ENCODE assay signal across 27 mouse cellular contexts in the genomic region with DNA sequence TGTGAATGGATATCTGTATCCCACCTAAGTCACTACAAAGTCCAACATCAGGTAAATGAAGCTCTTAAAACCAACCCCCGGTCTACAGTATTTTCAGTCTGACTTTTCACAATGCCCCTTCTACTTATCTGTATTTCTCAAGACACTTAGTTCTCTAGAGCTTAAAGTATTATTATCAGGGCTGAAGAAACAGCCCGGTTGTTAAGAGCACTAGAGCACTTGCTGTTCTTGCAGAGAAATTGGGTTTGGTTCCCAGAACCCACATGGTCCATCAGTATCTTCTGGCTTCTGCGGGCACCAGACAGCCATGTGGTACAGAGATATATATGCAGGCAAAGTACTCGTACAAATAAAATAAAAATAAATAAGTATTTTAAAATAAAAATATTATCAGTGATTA. TPM values are rescaled to one million over a fixed set of nuclear protein-coding genes. Genes with fewer than 3 reads are reported as not detected.
A peak's percentile ranks its signal among the peaks of the same experiment; 100 is the strongest.
DNase-seq lines count a peak whose midpoint lies in the region; ATAC-seq and TF ChIP-seq lines count a peak whose summit lies in the region.
"Had no signal": no experiment of that assay in that cellular context is flagged by ENCODE, and none has a peak within 500 bp of the region (broad histone marks: within the 10 kb centered on the region; RNA-seq: fewer than 3 reads in every experiment).

No protein-coding gene starts in this region.

- no peak overlapping the region for H3K27ac ChIP-seq in heart, adult 2 months
- peak overlapping the region; percentile 55 for H3K27ac ChIP-seq in liver, embryonic 12.5 days
- peak overlapping the region; percentile 95; the same call in 1 of the 2 replicates for H3K27ac ChIP-seq in liver, embryonic 13.5 days
- H3K27ac ChIP-seq: embryonic facial prominence, embryonic 13.5 days; forebrain, embryonic 13.5 days had no signal

- no peaks in the 10 kb centered on the region for H3K9me3 ChIP-seq in liver, embryonic 12.5 days (replicated peaks)
- no peaks in the 10 kb centered on the region for H3K9me3 ChIP-seq in liver, embryonic 13.5 days (replicated peaks)
- H3K9me3 ChIP-seq: embryonic facial prominence, embryonic 10.5 days; embryonic facial prominence, embryonic 13.5 days; forebrain, embryonic 10.5 days; forebrain, embryonic 13.5 days; heart, embryonic 12.5 days; heart, embryonic 15.5 days; hindbrain, embryonic 10.5 days; hindbrain, embryonic 15.5 days had no signal

- no peaks in the 10 kb centered on the region for H3K4me1 ChIP-seq in heart, adult 2 months (ENCODE audit: control insufficient read depth, insufficient read depth, low read length)
- peaks cover 49% of the 10 kb centered on the region for H3K4me1 ChIP-seq in liver, embryonic 12.5 days
- H3K4me1 ChIP-seq in liver, embryonic 13.5 days (replicated peaks): peaks cover 53% of the 10 kb centered on the region

- TF ChIP-seq EP300 in heart, adult 2 months (IDR thresholded peaks at IDR 0.05; ENCODE audit: insufficient read depth, low read depth, low read length): no peak

- H3K27me3 ChIP-seq in heart, adult 2 months (ENCODE audit: control insufficient read depth, insufficient read depth, low read length): no peaks in the 10 kb centered on the region
- H3K27me3 ChIP-seq in liver, embryonic 12.5 days (replicated peaks): no peaks in the 10 kb centered on the region
- H3K27me3 ChIP-seq in liver, embryonic 13.5 days: no peaks in the 10 kb centered on the region
- H3K27me3 ChIP-seq: embryonic facial prominence, embryonic 13.5 days; forebrain, embryonic 13.5 days; heart, embryonic 12.5 days; heart, embryonic 15.5 days; hindbrain, embryonic 15.5 days had no signal

- TF ChIP-seq POLR2A in heart, adult 2 months (IDR thresholded peaks at IDR 0.05; ENCODE audit: insufficient read depth, low read depth, low read length): no peak

- no peak overlapping the region for H3K4me2 ChIP-seq in liver, embryonic 12.5 days
- H3K4me2 ChIP-seq in liver, embryonic 13.5 days: 0 out of 2 replicates have a peak overlapping the region, but pooled peaks have one; percentile 75

- H3K4me3 ChIP-seq in heart, adult 2 months: no peak overlapping the region
- H3K4me3 ChIP-seq in liver, embryonic 12.5 days: no peak overlapping the region
- no peak overlapping the region for H3K4me3 ChIP-seq in liver, embryonic 13.5 days (replicated peaks)

- 0 out of 2 replicates have a peak, but pooled peaks cover 2% of the 10 kb centered on the region for H3K36me3 ChIP-seq in heart, adult 2 months (ENCODE audit: control insufficient read depth, insufficient read depth, low read length)
- peaks cover 22% of the 10 kb centered on the region for H3K36me3 ChIP-seq in liver, embryonic 12.5 days
- peaks cover 20% of the 10 kb centered on the region for H3K36me3 ChIP-seq in liver, embryonic 13.5 days

- peak; percentile 36 for DNase-seq in heart, adult 11 months
- no peak for DNase-seq in heart, adult 2 months
- DNase-seq in liver: no peak
- DNase-seq in liver, embryonic 13.5 days: no peak
- no peak for DNase-seq in thymus, postnatal 36 days
- DNase-seq: adrenal gland, adult 8-10 months; adrenal gland, postnatal 36 days; cerebellum, adult 11-12 months; cerebellum, adult 8-10 months; cerebellum, postnatal 10 days; cerebellum, postnatal 36 days; embryo, embryonic 11 days; gastrocnemius, postnatal 10 days; gastrocnemius, postnatal 36 days; heart, postnatal 10 days; heart, postnatal 36 days had no signal

- no peaks in the 10 kb centered on the region for H3K79me2 ChIP-seq in heart, adult 2 months (replicated peaks; ENCODE audit: control insufficient read depth, insufficient read depth, low read length)

- TF ChIP-seq CTCF in heart, adult 2 months (IDR thresholded peaks at IDR 0.05): no peak

- intact Hi-C loops in heart, adult 2 months (cut with DNase I): loop anchor here (5.0 kb wide), 1 partner anchor 80 kb away; no protein-coding TSS in a partner anchor

- WGBS in heart, adult 2 months: 82% methylated on average over 4 of the region's 4 CpGs
- WGBS in liver, embryonic 12.5 days (ENCODE audit: insufficient replicate concordance): 65% methylated on average over 4 of the region's 4 CpGs
- 54% methylated on average over 4 of the region's 4 CpGs for WGBS in liver, embryonic 13.5 days (ENCODE audit: insufficient replicate concordance)

- no peak overlapping the region for H3K9ac ChIP-seq in heart, adult 2 months (ENCODE audit: low read depth, low read length)
- no peak overlapping the region; the same call in 1 of the 2 replicates for H3K9ac ChIP-seq in liver, embryonic 12.5 days
- H3K9ac ChIP-seq in liver, embryonic 13.5 days: no peak overlapping the region
- H3K9ac ChIP-seq: embryonic facial prominence, embryonic 13.5 days; forebrain, embryonic 13.5 days; heart, embryonic 12.5 days; heart, embryonic 15.5 days had no signal

- ATAC-seq in liver, embryonic 12.5 days: no peak
- no peak for ATAC-seq in liver, embryonic 13.5 days (ENCODE audit: low read depth)
- ATAC-seq: activated CD4-positive, CD25-positive, alpha-beta regulatory T cell, adult 4 months; forebrain, embryonic 13.5 days; forebrain, embryonic 16.5 days had no signal

RNA-seq across cellular contexts. Expression of a gene that starts 1.3 kb away (rescaled TPM):
- 100 to 1,000 TPM; 150 to 165 TPM for total RNA-seq in heart, adult 2 months (2021)
- 210 and 302 TPM in 2 replicates for polyA plus RNA-seq in heart, adult 2 months (2012; rRNA removed)
- 330 and 342 TPM in 2 replicates for polyA plus RNA-seq in liver, embryonic 12.5 days (2016; fragmentation: Nextera tagmentation; extraction: Ambion mirVana)
- polyA plus RNA-seq in liver, embryonic 13.5 days (2015; fragmentation: Nextera tagmentation; extraction: Ambion mirVana): 258 and 301 TPM in 2 replicates

RNA-seq across cellular contexts. Expression of a gene that starts 27.4 kb away (rescaled TPM):
- total RNA-seq in heart, adult 2 months (2021): 10 to 100 TPM; 26.1 to 33.3 TPM
- 10.5 and 21.8 TPM in 2 replicates for polyA plus RNA-seq in heart, adult 2 months (2012; rRNA removed)
- 14.4 and 14.9 TPM in 2 replicates for polyA plus RNA-seq in liver, embryonic 12.5 days (2016; fragmentation: Nextera tagmentation; extraction: Ambion mirVana)
- 13.7 and 13.8 TPM in 2 replicates for polyA plus RNA-seq in liver, embryonic 13.5 days (2015; fragmentation: Nextera tagmentation; extraction: Ambion mirVana)

RNA-seq across cellular contexts. Expression of a gene that starts 43.2 kb away (rescaled TPM):
- 10 to 100 TPM; 10.2 to 13.6 TPM for total RNA-seq in heart, adult 2 months (2021)
- polyA plus RNA-seq in heart, adult 2 months (2012; rRNA removed): 9.3 and 10.5 TPM in 2 replicates
- polyA plus RNA-seq in liver, embryonic 12.5 days (2016; fragmentation: Nextera tagmentation; extraction: Ambion mirVana): 14.5 and 16.7 TPM in 2 replicates
- polyA plus RNA-seq in liver, embryonic 13.5 days (2015; fragmentation: Nextera tagmentation; extraction: Ambion mirVana): 9.6 and 11.5 TPM in 2 replicates
